Mouse (Mus musculus): ENCODE results near the gene Il11ra1. TPM values are rescaled to one million over a fixed set of nuclear protein-coding genes. Genes with fewer than 3 reads are reported as not detected.
"Not testable (repeated sequence)": the region's sequence is repeated elsewhere in the genome, so short reads cannot be mapped to it uniquely, and the experiment has no call there.

The Il11ra1 gene
- 55.2 and 57.9 TPM in 2 replicates for polyA plus RNA-seq (2014; fragmentation: Nextera tagmentation; extraction: Ambion mirVana)

GRCm38 (mm10) chr4:41699783-41700182, at the start of gene Il11ra1:
TSS of gene Il11ra1 (plus strand) at chr4:41699989.
- not testable (repeated sequence) for H3K4me2 ChIP-seq; ATAC-seq (ENCODE audit: low FRiP score); H3K27ac ChIP-seq (ENCODE audit: low read depth, low read length); H3K9me3 ChIP-seq (ENCODE audit: control insufficient read depth, low read length); H3K36me3 ChIP-seq (ENCODE audit: control insufficient read depth, insufficient read depth, low read length); H3K27me3 ChIP-seq (ENCODE audit: control insufficient read depth, insufficient read depth, low read length); H3K4me3 ChIP-seq (ENCODE audit: low read depth, low read length); DNase-seq (ENCODE audit: low spot score, missing footprints); H3K9ac ChIP-seq (ENCODE audit: low read length); H3K4me1 ChIP-seq (ENCODE audit: control insufficient read depth, insufficient read depth, low read length)
- WGBS: 89% methylated on average over 9 of the region's 10 CpGs

GRCm38 (mm10) chr4:41653296-41653695, 46.5 kb upstream of the Il11ra1 start:
- Histone ChIP-seq H3K36me3 (ENCODE audit: control insufficient read depth, insufficient read depth, low read length) (peaks cover 10% of the 10 kb centered on the region), H3K27me3 (ENCODE audit: control insufficient read depth, insufficient read depth, low read length) (no peaks in the 10 kb centered on the region), H3K4me2 (no peak overlapping the region), H3K9me3 (ENCODE audit: control insufficient read depth, low read length) (no peaks in the 10 kb centered on the region), H3K9ac (ENCODE audit: low read length) (no peak overlapping the region), H3K4me1 (ENCODE audit: control insufficient read depth, insufficient read depth, low read length) (peaks cover 7% of the 10 kb centered on the region), H3K27ac (ENCODE audit: low read depth, low read length) (no peak overlapping the region; the same call in 1 of the 2 replicates), H3K4me3 (ENCODE audit: low read depth, low read length) (no peak overlapping the region)
- DNase-seq (ENCODE audit: low spot score, missing footprints) (peak; percentile 98), ATAC-seq (ENCODE audit: low FRiP score) (peak; percentile 68)
- 42% methylated on average over 6 of the region's 6 CpGs for WGBS

- ATAC-seq (ENCODE audit: low FRiP score) (peak; percentile 41; the same call in 1 of the 2 replicates), DNase-seq (ENCODE audit: low spot score, missing footprints) (no peak)
- Histone ChIP-seq H3K27ac (ENCODE audit: low read depth, low read length) (no peak overlapping the region; the same call in 1 of the 2 replicates), H3K36me3 (ENCODE audit: control insufficient read depth, insufficient read depth, low read length) (peaks cover 10% of the 10 kb centered on the region), H3K4me3 (ENCODE audit: low read depth, low read length) (no peak overlapping the region), H3K4me1 (ENCODE audit: control insufficient read depth, insufficient read depth, low read length) (peaks cover 8% of the 10 kb centered on the region), H3K9me3 (ENCODE audit: control insufficient read depth, low read length) (no peaks in the 10 kb centered on the region), H3K27me3 (ENCODE audit: control insufficient read depth, insufficient read depth, low read length) (no peaks in the 10 kb centered on the region), H3K9ac (ENCODE audit: low read length) (no peak overlapping the region), H3K4me2 (no peak overlapping the region)
- WGBS: 66% methylated on average over 6 of the region's 6 CpGs
These were observed 46.1 kb upstream of the Il11ra1 start for GRCm38 (mm10) chr4:41653730-41654129.

- 15% methylated on average over 7 of the region's 7 CpGs for WGBS
- H3K4me1 ChIP-seq (ENCODE audit: control insufficient read depth, insufficient read depth, low read length): peaks cover 12% of the 10 kb centered on the region
- no peak overlapping the region for H3K27ac ChIP-seq (ENCODE audit: low read depth, low read length)
- H3K9ac ChIP-seq (ENCODE audit: low read length): no peak overlapping the region
- no peak overlapping the region for H3K4me2 ChIP-seq
- no peaks in the 10 kb centered on the region for H3K9me3 ChIP-seq (ENCODE audit: control insufficient read depth, low read length)
- peak; percentile 94 for DNase-seq (ENCODE audit: low spot score, missing footprints)
- peaks cover 10% of the 10 kb centered on the region for H3K36me3 ChIP-seq (ENCODE audit: control insufficient read depth, insufficient read depth, low read length)
- ATAC-seq (ENCODE audit: low FRiP score): peak; percentile 56
- no peak overlapping the region for H3K4me3 ChIP-seq (ENCODE audit: low read depth, low read length)
- H3K27me3 ChIP-seq (ENCODE audit: control insufficient read depth, insufficient read depth, low read length): no peaks in the 10 kb centered on the region
These were observed 45.6 kb upstream of the Il11ra1 start for GRCm38 (mm10) chr4:41654217-41654616.

- no peak overlapping the region for H3K4me2 ChIP-seq
- DNase-seq (ENCODE audit: low spot score, missing footprints) (no peak), ATAC-seq (ENCODE audit: low FRiP score) (no peak)
- no peak overlapping the region for H3K27ac ChIP-seq (ENCODE audit: low read depth, low read length)
- no peaks in the 10 kb centered on the region for H3K9me3 ChIP-seq (ENCODE audit: control insufficient read depth, low read length)
- peaks cover 10% of the 10 kb centered on the region for H3K36me3 ChIP-seq (ENCODE audit: control insufficient read depth, insufficient read depth, low read length)
- no peak overlapping the region for H3K9ac ChIP-seq (ENCODE audit: low read length)
- 78% methylated on average over 2 of the region's 2 CpGs for WGBS
- H3K4me1 ChIP-seq (ENCODE audit: control insufficient read depth, insufficient read depth, low read length): peaks cover 23% of the 10 kb centered on the region
- no peak overlapping the region for H3K4me3 ChIP-seq (ENCODE audit: low read depth, low read length)
- no peaks in the 10 kb centered on the region for H3K27me3 ChIP-seq (ENCODE audit: control insufficient read depth, insufficient read depth, low read length)
These were observed 44.3 kb upstream of the Il11ra1 start for GRCm38 (mm10) chr4:41655525-41655924.

- no peaks in the 10 kb centered on the region for H3K9me3 ChIP-seq (ENCODE audit: control insufficient read depth, low read length)
- peaks cover 26% of the 10 kb centered on the region for H3K4me1 ChIP-seq (ENCODE audit: control insufficient read depth, insufficient read depth, low read length)
- no peak overlapping the region for H3K4me2 ChIP-seq
- no peak overlapping the region for H3K27ac ChIP-seq (ENCODE audit: low read depth, low read length)
- peak; percentile 17; the same call in 1 of the 2 replicates for ATAC-seq (ENCODE audit: low FRiP score)
- no peaks in the 10 kb centered on the region for H3K27me3 ChIP-seq (ENCODE audit: control insufficient read depth, insufficient read depth, low read length)
- H3K9ac ChIP-seq (ENCODE audit: low read length): no peak overlapping the region
- H3K36me3 ChIP-seq (ENCODE audit: control insufficient read depth, insufficient read depth, low read length): peaks cover 17% of the 10 kb centered on the region
- no peak overlapping the region for H3K4me3 ChIP-seq (ENCODE audit: low read depth, low read length)
- DNase-seq (ENCODE audit: low spot score, missing footprints): no peak
- 18% methylated on average over 23 of the region's 25 CpGs for WGBS
These were observed 41.0 kb upstream of the Il11ra1 start for GRCm38 (mm10) chr4:41658566-41659384.

GRCm38 (mm10) chr4:41659556-41659955, 40.2 kb upstream of the Il11ra1 start:
- no peak overlapping the region for H3K27ac ChIP-seq (ENCODE audit: low read depth, low read length)

GRCm38 (mm10) chr4:41660851-41661430, 38.8 kb upstream of the Il11ra1 start:
- Histone ChIP-seq H3K9me3 (ENCODE audit: control insufficient read depth, low read length) (no peaks in the 10 kb centered on the region), H3K9ac (ENCODE audit: low read length) (no peak overlapping the region), H3K27me3 (ENCODE audit: control insufficient read depth, insufficient read depth, low read length) (no peaks in the 10 kb centered on the region), H3K4me1 (ENCODE audit: control insufficient read depth, insufficient read depth, low read length) (peaks cover 38% of the 10 kb centered on the region), H3K27ac (ENCODE audit: low read depth, low read length) (no peak overlapping the region), H3K4me2 (no peak overlapping the region), H3K4me3 (ENCODE audit: low read depth, low read length) (no peak overlapping the region), H3K36me3 (ENCODE audit: control insufficient read depth, insufficient read depth, low read length) (peaks cover 19% of the 10 kb centered on the region)
- DNase-seq (ENCODE audit: low spot score, missing footprints) (peak; percentile 91), ATAC-seq (ENCODE audit: low FRiP score) (peak; percentile 29; the same call in 1 of the 2 replicates)
- 51% methylated on average over 11 of the region's 11 CpGs for WGBS

More at GRCm38 (mm10) chr4:41659556-41659955, 40.2 kb upstream of the Il11ra1 start:
- H3K4me1 ChIP-seq (ENCODE audit: control insufficient read depth, insufficient read depth, low read length): peaks cover 26% of the 10 kb centered on the region
- H3K4me2 ChIP-seq: no peak overlapping the region
- H3K36me3 ChIP-seq (ENCODE audit: control insufficient read depth, insufficient read depth, low read length): peaks cover 18% of the 10 kb centered on the region
- no peaks in the 10 kb centered on the region for H3K27me3 ChIP-seq (ENCODE audit: control insufficient read depth, insufficient read depth, low read length)
- DNase-seq (ENCODE audit: low spot score, missing footprints) (no peak), ATAC-seq (ENCODE audit: low FRiP score) (no peak)
- H3K9ac ChIP-seq (ENCODE audit: low read length): peak overlapping the region; percentile 12; the same call in 1 of the 2 replicates
- H3K4me3 ChIP-seq (ENCODE audit: low read depth, low read length): no peak overlapping the region
- no peaks in the 10 kb centered on the region for H3K9me3 ChIP-seq (ENCODE audit: control insufficient read depth, low read length)
- WGBS: 60% methylated on average over 13 of the region's 13 CpGs

GRCm38 (mm10) chr4:41662723-41663122, 37.1 kb upstream of the Il11ra1 start:
- H3K36me3 ChIP-seq (ENCODE audit: control insufficient read depth, insufficient read depth, low read length): peaks cover 13% of the 10 kb centered on the region
- no peak overlapping the region for H3K4me3 ChIP-seq (ENCODE audit: low read depth, low read length)
- H3K9me3 ChIP-seq (ENCODE audit: control insufficient read depth, low read length): no peaks in the 10 kb centered on the region
- H3K4me2 ChIP-seq: no peak overlapping the region
- H3K4me1 ChIP-seq (ENCODE audit: control insufficient read depth, insufficient read depth, low read length): peaks cover 46% of the 10 kb centered on the region
- 92% methylated on average over 11 of the region's 11 CpGs for WGBS
- no peaks in the 10 kb centered on the region for H3K27me3 ChIP-seq (ENCODE audit: control insufficient read depth, insufficient read depth, low read length)
- no peak for DNase-seq (ENCODE audit: low spot score, missing footprints)
- H3K27ac ChIP-seq (ENCODE audit: low read depth, low read length): no peak overlapping the region
- ATAC-seq (ENCODE audit: low FRiP score): no peak
- no peak overlapping the region for H3K9ac ChIP-seq (ENCODE audit: low read length)

Data from midbrain, embryonic 11.5 days (tissue).